ENCODE assay signal across 20 mouse cellular contexts in the genomic region with DNA sequence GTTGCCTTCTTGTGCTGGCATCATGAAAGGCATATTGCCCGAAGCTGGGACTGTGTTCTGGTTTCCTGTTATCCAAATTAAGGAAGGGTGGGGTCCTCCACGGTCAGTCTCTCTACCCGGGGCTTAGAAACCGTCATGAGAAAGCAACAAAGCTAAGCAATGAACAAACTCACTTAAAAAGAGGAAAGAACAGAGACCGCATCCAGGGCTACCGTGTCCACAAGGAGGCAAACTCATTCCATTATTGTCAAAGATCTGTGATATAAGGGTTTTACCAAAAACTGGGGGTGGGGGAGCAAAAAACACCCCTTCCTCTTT. TPM values are rescaled to one million over a fixed set of nuclear protein-coding genes. Genes with fewer than 3 reads are reported as not detected.
DNase-seq lines count a peak whose midpoint lies in the region; ATAC-seq and TF ChIP-seq lines count a peak whose summit lies in the region.
"Had no signal": no experiment of that assay in that cellular context is flagged by ENCODE, and none has a peak within 500 bp of the region (broad histone marks: within the 10 kb centered on the region; RNA-seq: fewer than 3 reads in every experiment).

No protein-coding gene starts in this region.

- DNase-seq in liver, embryonic 11.5 days (ENCODE audit: low spot score), result no peak
- peak; percentile 68 for DNase-seq in MEL (ENCODE audit: low read depth, low spot score)
- peak; percentile 55 for DNase-seq in induced T-regulatory cell, adult 2 months (ENCODE audit: low read depth)
- no peak for DNase-seq in stomach, postnatal 0 days (ENCODE audit: low spot score)
- DNase-seq in thymus, postnatal 36 days, result no peak
- DNase-seq in spleen, postnatal 14 days (ENCODE audit: low spot score in 2 of 2), result no peak
- DNase-seq: cerebellum, postnatal 14 days; heart, adult 11 months; kidney, adult 8-10 months; kidney, postnatal 36 days; layer of hippocampus, adult 9-11 months had no signal

- H3K9me3 ChIP-seq in liver, embryonic 16.5 days (replicated peaks; ENCODE audit: control insufficient read depth, low read length), result no peaks in the 10 kb centered on the region
- no peaks in the 10 kb centered on the region for H3K9me3 ChIP-seq in liver, embryonic 11.5 days (ENCODE audit: control insufficient read depth, low read length)
- H3K9me3 ChIP-seq in MEL (replicated peaks; ENCODE audit: insufficient read depth, low read length), result no peaks in the 10 kb centered on the region
- H3K9me3 ChIP-seq in stomach, postnatal 0 days (ENCODE audit: control insufficient read depth, low read length), result no peaks in the 10 kb centered on the region
- H3K9me3 ChIP-seq: forebrain, embryonic 15.5 days; liver, embryonic 15.5 days; midbrain, embryonic 15.5 days; neural tube, embryonic 12.5 days had no signal

- ATAC-seq in liver, embryonic 16.5 days (ENCODE audit: low read depth), result no peak
- no peak for ATAC-seq in liver, embryonic 11.5 days (replicated peaks; ENCODE audit: low FRiP score)
- ATAC-seq in stomach, postnatal 0 days (ENCODE audit: low FRiP score, low TSS enrichment), result no peak
- ATAC-seq: forebrain, embryonic 15.5 days; midbrain, embryonic 15.5 days had no signal

- no peak overlapping the region for H3K4me3 ChIP-seq in liver, embryonic 16.5 days (ENCODE audit: low read depth, low read length)
- no peak overlapping the region for H3K4me3 ChIP-seq in liver, embryonic 11.5 days (ENCODE audit: low read depth, low read length)
- peak overlapping the region; percentile 23 to 31; a peak in 3 of 4 replicates for H3K4me3 ChIP-seq in MEL (ENCODE audit: control insufficient read depth in 1 of 2, insufficient read depth in 1 of 2, low read depth in 2 of 2, low read length in 2 of 2)
- H3K4me3 ChIP-seq in stomach, postnatal 0 days (ENCODE audit: low read depth, low read length), result no peak overlapping the region
- H3K4me3 ChIP-seq: erythroblast, embryonic 14.5 days; forebrain, embryonic 15.5 days; hindbrain, embryonic 10.5 days; limb, embryonic 12.5 days; liver, embryonic 15.5 days; midbrain, embryonic 15.5 days; neural tube, embryonic 12.5 days had no signal

- WGBS in liver, embryonic 16.5 days (ENCODE audit: insufficient replicate concordance), result 15% methylated on average over 6 of the region's 6 CpGs
- 37% methylated on average over 6 of the region's 6 CpGs for WGBS in liver, embryonic 11.5 days
- 45% methylated on average over 6 of the region's 6 CpGs for WGBS in stomach, postnatal 0 days

- TF ChIP-seq EP300 in MEL (IDR thresholded peaks at IDR 0.05; ENCODE audit: low read depth in 1 of 2, low read length in 2 of 2), result 0 out of 4 replicates have a peak, but pooled peaks of 1 of the 2 experiments have one; percentile 8
- no peak for TF ChIP-seq EP300 in stomach, postnatal 0 days (optimal IDR thresholded peaks at IDR 0.05)

- peak; percentile 24 for TF ChIP-seq RAD21 in MEL (IDR thresholded peaks at IDR 0.05; ENCODE audit: low read depth, low read length)

- no peak overlapping the region for H3K9ac ChIP-seq in liver, embryonic 16.5 days (ENCODE audit: low read depth, low read length)
- H3K9ac ChIP-seq in liver, embryonic 11.5 days (ENCODE audit: low read depth, low read length), result no peak overlapping the region
- H3K9ac ChIP-seq in MEL (ENCODE audit: control insufficient read depth, low read depth, low read length, poor library complexity, severe bottlenecking), result peak overlapping the region; percentile 36
- H3K9ac ChIP-seq in stomach, postnatal 0 days (ENCODE audit: low read length), result no peak overlapping the region
- H3K9ac ChIP-seq: forebrain, embryonic 15.5 days; limb, embryonic 12.5 days; liver, embryonic 15.5 days; midbrain, embryonic 15.5 days; neural tube, embryonic 12.5 days had no signal

- 0 out of 2 replicates have a peak overlapping the region, but pooled peaks have one; percentile 9 for H3K27ac ChIP-seq in liver, embryonic 16.5 days (ENCODE audit: low read length)
- H3K27ac ChIP-seq in liver, embryonic 11.5 days (ENCODE audit: low read depth, low read length), result no peak overlapping the region; the same call in 1 of the 2 replicates
- H3K27ac ChIP-seq in MEL (ENCODE audit: control insufficient read depth, low read depth, low read length), result peak overlapping the region; percentile 66
- no peak overlapping the region for H3K27ac ChIP-seq in stomach, postnatal 0 days (replicated peaks)
- H3K27ac ChIP-seq: forebrain, embryonic 15.5 days; hindbrain, embryonic 10.5 days; limb, embryonic 12.5 days; liver, embryonic 15.5 days; macrophage; midbrain, embryonic 15.5 days; neural tube, embryonic 12.5 days had no signal

- H3K27me3 ChIP-seq in liver, embryonic 16.5 days (ENCODE audit: control insufficient read depth, insufficient read depth, low read depth, low read length), result no peaks in the 10 kb centered on the region
- no peaks in the 10 kb centered on the region for H3K27me3 ChIP-seq in liver, embryonic 11.5 days (replicated peaks; ENCODE audit: control insufficient read depth, insufficient read depth, low read length)
- H3K27me3 ChIP-seq in MEL (ENCODE audit: control insufficient read depth in 1 of 2, insufficient read depth in 2 of 2, low read length in 2 of 2), result no peaks in the 10 kb centered on the region
- no peaks in the 10 kb centered on the region for H3K27me3 ChIP-seq in stomach, postnatal 0 days (ENCODE audit: control insufficient read depth, insufficient read depth, low read length)
- H3K27me3 ChIP-seq: forebrain, embryonic 15.5 days; limb, embryonic 12.5 days; liver, embryonic 15.5 days; midbrain, embryonic 15.5 days; neural tube, embryonic 12.5 days had no signal

- H3K4me2 ChIP-seq in liver, embryonic 16.5 days (ENCODE audit: low read depth, low read length), result no peak overlapping the region
- no peak overlapping the region for H3K4me2 ChIP-seq in liver, embryonic 11.5 days
- H3K4me2 ChIP-seq in stomach, postnatal 0 days (replicated peaks; ENCODE audit: low read depth), result no peak overlapping the region
- H3K4me2 ChIP-seq: forebrain, embryonic 15.5 days; limb, embryonic 12.5 days; liver, embryonic 15.5 days; midbrain, embryonic 15.5 days; neural tube, embryonic 12.5 days had no signal

- TF ChIP-seq POLR2A in MEL (IDR thresholded peaks at IDR 0.05; ENCODE audit: control insufficient read depth in 1 of 2, insufficient read depth in 1 of 2, low read depth in 1 of 2, low read length in 2 of 2, poor library complexity in 1 of 2), result no peak

- no peaks in the 10 kb centered on the region for H3K36me3 ChIP-seq in liver, embryonic 16.5 days (ENCODE audit: control insufficient read depth, insufficient read depth)
- H3K36me3 ChIP-seq in liver, embryonic 11.5 days (ENCODE audit: control insufficient read depth, insufficient read depth, low read length), result no peaks in the 10 kb centered on the region
- peaks cover 0 to 12% of the 10 kb centered on the region in 2 experiments; a peak in 2 of 4 replicates for H3K36me3 ChIP-seq in MEL (ENCODE audit: control insufficient read depth in 1 of 2, insufficient read depth in 2 of 2, low read length in 2 of 2)
- H3K36me3 ChIP-seq in stomach, postnatal 0 days (ENCODE audit: control insufficient read depth, insufficient read depth, low read length), result no peaks in the 10 kb centered on the region
- H3K36me3 ChIP-seq: forebrain, embryonic 15.5 days; hindbrain, embryonic 10.5 days; limb, embryonic 12.5 days; liver, embryonic 15.5 days; midbrain, embryonic 15.5 days; neural tube, embryonic 12.5 days had no signal

- peak in 1 of 3 experiments; percentile 16; a peak in 1 of 6 replicates for TF ChIP-seq CTCF in MEL (IDR thresholded peaks at IDR 0.05 in 2 of 3, conservative IDR thresholded peaks at IDR 0.05 in 1 of 3; ENCODE audit: control insufficient read depth in 1 of 3, insufficient read depth in 1 of 3, low read depth in 2 of 3, low read length in 3 of 3, poor library complexity in 1 of 3, severe bottlenecking in 1 of 3)
- TF ChIP-seq CTCF in stomach, postnatal 0 days (IDR thresholded peaks at IDR 0.05; ENCODE audit: low read depth), result peak; percentile 13; the same call in 1 of the 2 replicates

- H3K4me1 ChIP-seq in liver, embryonic 16.5 days (ENCODE audit: control insufficient read depth, low read depth, low read length), result no peaks in the 10 kb centered on the region; the same call in 1 of the 2 replicates
- H3K4me1 ChIP-seq in liver, embryonic 11.5 days (replicated peaks; ENCODE audit: control insufficient read depth, insufficient read depth, low read length), result no peaks in the 10 kb centered on the region; the same call in 1 of the 2 replicates
- H3K4me1 ChIP-seq in MEL (ENCODE audit: control insufficient read depth in 1 of 2, insufficient read depth in 2 of 2, low read length in 2 of 2), result peaks cover 6 to 10% of the 10 kb centered on the region in 2 experiments
- no peaks in the 10 kb centered on the region for H3K4me1 ChIP-seq in stomach, postnatal 0 days (replicated peaks; ENCODE audit: control insufficient read depth, insufficient read depth)
- H3K4me1 ChIP-seq: forebrain, embryonic 15.5 days; midbrain, embryonic 15.5 days; neural tube, embryonic 12.5 days had no signal

- H3K79me2 ChIP-seq in MEL (ENCODE audit: control insufficient read depth, insufficient read depth, low read length, poor library complexity), result no peaks in the 10 kb centered on the region

TF ChIP-seq in MEL, 35 proteins besides CTCF, POLR2A, EP300 and RAD21 (continues in another document):
- TF ChIP-seq SMC3 (IDR thresholded peaks at IDR 0.05; ENCODE audit: low read depth, low read length) (peak; percentile 38), E2F4 (IDR thresholded peaks at IDR 0.05; ENCODE audit: borderline replicate concordance, low read depth, low read length) (no peak), ZC3H11A (IDR thresholded peaks at IDR 0.05; ENCODE audit: low read depth, low read length) (0 out of 2 replicates have a peak, but pooled peaks have one; percentile 14), MAX (IDR thresholded peaks at IDR 0.05; ENCODE audit: low read length) (peak; percentile 18; the same call in 1 of the 2 replicates), SIN3A (IDR thresholded peaks at IDR 0.05; ENCODE audit: low read length) (no peak), NRF1 (IDR thresholded peaks at IDR 0.05; ENCODE audit: insufficient read depth, low read depth, low read length, poor library complexity, severe bottlenecking) (no peak), GABPA (IDR thresholded peaks at IDR 0.05; ENCODE audit: low read depth, low read length) (no peak), BHLHE40 (IDR thresholded peaks at IDR 0.05; ENCODE audit: borderline replicate concordance, low read depth, low read length) (no peak), GATA1 (IDR thresholded peaks at IDR 0.05; ENCODE audit: low read depth, low read length) (no peak), NELFE (IDR thresholded peaks at IDR 0.05; ENCODE audit: low read depth, low read length) (no peak), TAL1 (IDR thresholded peaks at IDR 0.05; ENCODE audit: low read length) (no peak)

RNA-seq across cellular contexts. Expression of gene Stx11, which starts 34.3 kb away (rescaled TPM):
- 9.3 and 10.8 TPM in 2 replicates for polyA plus RNA-seq in liver, embryonic 16.5 days (2015; fragmentation: Nextera tagmentation; extraction: Ambion mirVana)
- polyA plus RNA-seq in liver, embryonic 11.5 days (2014; fragmentation: Nextera tagmentation; extraction: Ambion mirVana), result 12.6 and 14.9 TPM in 2 replicates
- total RNA-seq in MEL (2012; rRNA removed), result 1.9 and 3.2 TPM in 2 replicates
- 1 to 10 TPM in 1 of 2 experiments, not detected in 1; 2.9 TPM for polyA plus RNA-seq in MEL (2012; ENCODE audit: insufficient read depth in 1 of 2, insufficient read length in 2 of 2, low read depth in 1 of 2, low replicate concordance in 2 of 2, missing spikeins in 1 of 2)
- polyA plus RNA-seq in stomach, postnatal 0 days (2015; fragmentation: Nextera tagmentation; extraction: Ambion mirVana), result 3.7 and 5.0 TPM in 2 replicates

Comparison
In these comparisons a context has a peak if more than half of its experiments do, and no peak if none do; other contexts are left out.
1. H3K27ac ChIP-seq: peak in liver, embryonic 16.5 days (single experiment) and MEL (single experiment); none in liver, embryonic 11.5 days (single experiment) and stomach, postnatal 0 days (single experiment).
2. H3K4me3 ChIP-seq: peak in MEL (2 of 2); none in liver, embryonic 16.5 days (single experiment), liver, embryonic 11.5 days (single experiment) and stomach, postnatal 0 days (single experiment).
3. DNase-seq: peak in MEL (single experiment) and induced T-regulatory cell, adult 2 months (single experiment); none in liver, embryonic 11.5 days (single experiment), stomach, postnatal 0 days (single experiment), thymus, postnatal 36 days (0 of 2) and spleen, postnatal 14 days (0 of 2).